Mouse (Mus musculus): ENCODE results near the gene Fads2.

Gene Fads2

DNA sequence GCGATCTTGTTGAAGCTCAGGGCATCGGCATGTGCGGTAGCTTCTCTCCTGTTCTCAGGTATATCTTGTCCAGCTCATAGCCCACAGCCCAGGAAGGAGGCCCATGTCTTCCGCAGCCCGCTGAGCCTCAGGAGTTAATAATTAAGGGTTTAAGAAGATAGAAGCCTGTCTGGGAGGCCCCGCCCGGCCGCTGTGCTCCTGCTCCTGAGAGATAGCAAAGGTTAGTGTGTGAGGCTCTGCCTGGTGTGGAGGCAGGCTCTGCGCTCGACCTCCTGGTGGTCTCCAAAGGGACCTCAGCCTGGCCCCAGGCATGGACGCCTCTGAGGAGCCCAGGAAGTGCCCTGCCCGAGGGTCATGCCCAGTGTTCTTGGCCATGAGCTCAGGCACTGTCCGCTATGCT lies 86.7 kb downstream of the Fads2 start:
- no peak for DNase-seq (ENCODE audit: low spot score)

DNA sequence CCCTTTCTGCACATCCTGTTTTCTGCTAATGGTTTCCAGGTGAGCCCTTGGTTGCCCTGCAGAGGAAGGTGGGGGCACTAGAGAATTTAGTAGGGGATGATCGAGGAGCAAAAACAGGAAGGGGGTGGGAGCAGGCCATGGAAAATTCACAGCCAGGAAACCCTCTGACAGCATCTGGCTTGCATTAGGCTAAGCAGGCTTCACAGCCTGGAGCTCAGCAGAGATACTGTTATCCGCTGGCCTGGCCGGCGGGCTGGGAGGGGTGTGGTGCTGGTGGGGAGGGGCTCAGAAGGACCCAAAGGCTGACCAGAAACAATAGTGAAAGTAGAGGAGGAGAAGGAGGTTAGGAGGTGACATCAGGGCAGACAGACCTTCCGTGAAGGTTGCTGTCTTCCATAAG lies 87.6 kb downstream of the Fads2 start:
- no peak for DNase-seq (ENCODE audit: low spot score)

DNA sequence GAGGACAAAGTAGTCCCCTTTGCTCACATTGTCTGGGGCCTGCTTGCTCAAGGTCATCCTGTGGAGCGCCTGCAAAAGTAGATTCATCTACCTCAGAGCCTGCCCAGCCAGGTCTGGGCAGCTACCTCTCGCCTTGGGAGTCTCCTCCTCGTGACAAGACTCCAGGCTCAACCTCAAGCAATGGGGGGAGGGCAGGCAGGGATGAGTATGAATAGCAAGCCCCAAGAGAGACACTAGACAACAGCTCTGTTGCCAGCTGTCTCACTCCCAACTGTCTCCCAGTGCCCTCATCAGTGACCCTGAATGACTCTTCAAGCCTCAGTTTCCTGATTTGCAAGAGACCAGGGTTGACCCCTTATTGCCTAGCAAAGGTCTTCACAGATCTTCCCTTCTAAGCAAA lies 88.2 kb downstream of the Fads2 start:
- no peak for DNase-seq (ENCODE audit: low spot score)

DNA sequence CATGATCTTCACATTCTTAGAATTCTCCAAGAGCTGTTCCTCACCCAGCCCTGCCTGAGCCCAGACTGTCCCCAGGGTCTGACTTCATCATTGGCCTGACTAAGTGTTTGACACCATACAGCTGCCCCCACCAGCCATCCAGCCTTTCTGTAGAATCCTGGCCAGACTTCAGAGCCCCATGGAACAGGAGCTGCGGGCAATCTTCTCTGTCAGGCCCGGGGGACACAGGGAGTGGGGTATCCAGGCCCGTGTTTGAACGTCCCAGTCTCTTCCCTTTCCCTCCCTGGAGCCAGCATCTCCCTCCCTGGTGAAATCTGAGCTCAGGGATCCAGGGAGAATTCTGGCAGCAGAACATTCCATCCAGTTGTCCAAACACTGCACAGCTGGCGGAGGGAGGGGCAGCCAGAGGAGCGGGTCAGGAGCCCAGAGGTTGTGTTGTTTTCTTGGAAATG lies 88.7 kb downstream of the Fads2 start:
- no peak for DNase-seq (ENCODE audit: low spot score)
